Mouse (Mus musculus) c-Kit-positive CD71-positive TER-119-negative erythroid progenitor cells, embryonic 14.5 days (primary cell): ENCODE data around the gene Mup13.
"Not testable (repeated sequence)": the region's sequence is repeated elsewhere in the genome, so short reads cannot be mapped to it uniquely, and the experiment has no call there.

Source experiments
- DNase-seq: peaks from one replicate; pipeline ENCODE4 v3.0.0-alpha.2; 2013; ENCODE audit warnings: low read depth

Gene Mup13

DNA sequence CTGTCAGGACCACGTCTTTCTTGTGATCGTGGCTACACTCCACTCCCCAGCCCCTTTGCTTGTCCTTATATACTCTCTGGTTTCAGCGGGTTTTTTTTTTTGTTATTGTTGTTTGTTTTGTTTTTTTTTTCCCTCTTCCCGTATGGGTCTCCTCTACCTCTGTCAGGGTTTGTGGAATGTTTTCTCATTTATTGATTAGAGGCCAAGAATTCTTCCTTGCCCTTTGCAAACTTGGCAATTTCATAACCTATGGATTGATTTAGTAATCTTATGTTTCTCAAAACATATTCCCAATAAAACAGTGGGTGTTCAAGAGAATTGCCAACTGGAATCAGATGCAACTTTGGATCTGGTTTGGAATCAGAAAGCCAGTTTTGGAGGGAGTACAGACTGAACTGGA is at the start of gene Mup13:
Gene Mup13, minus strand, starts transcription at position 101 of the 400 bp plus-strand sequence.
- DNase-seq, result not testable (repeated sequence)
